ENCODE assay signal across 8 mouse cellular contexts in genomic region chr2:175141993-175142295, GRCm38 (mm10). TPM values are rescaled to one million over a fixed set of nuclear protein-coding genes. Genes with fewer than 3 reads are reported as not detected.
A peak's percentile ranks its signal among the peaks of the same experiment; 100 is the strongest.
DNase-seq lines count a peak whose midpoint lies in the region; ATAC-seq and TF ChIP-seq lines count a peak whose summit lies in the region.
"Not testable (repeated sequence)": the region's sequence is repeated elsewhere in the genome, so short reads cannot be mapped to it uniquely, and the experiment has no call there.

Gene Gm14399 (minus strand): TSS chr2:175142012.

- not testable (repeated sequence) for H3K27ac ChIP-seq in embryonic facial prominence, embryonic 14.5 days (replicated peaks; ENCODE audit: low read depth, low read length); hindbrain, postnatal 0 days; small intestine, adult 2 months (ENCODE audit: insufficient read depth, low read depth, low read length)
- H3K27ac ChIP-seq in heart, adult 2 months, result peak within 1 kb of the TSS; percentile 38; the same call in 1 of the 2 replicates
- peak within 1 kb of the TSS; percentile 1; the same call in 1 of the 2 replicates for H3K27ac ChIP-seq in liver, adult 2 months (replicated peaks; ENCODE audit: insufficient read depth, low read depth, low read length)

- not testable (repeated sequence) for TF ChIP-seq POLR2A in heart, adult 2 months (IDR thresholded peaks at IDR 0.05; ENCODE audit: insufficient read depth, low read depth, low read length); liver, adult 2 months (IDR thresholded peaks at IDR 0.05; ENCODE audit: extremely low read depth, insufficient read depth, low read length); small intestine, adult 2 months (IDR thresholded peaks at IDR 0.05; ENCODE audit: low read depth, low read length)

- peak within 1 kb of the TSS; percentile 29 for H3K4me2 ChIP-seq in embryonic facial prominence, embryonic 14.5 days (ENCODE audit: low read depth, low read length)
- peak within 1 kb of the TSS; percentile 39; the same call in 1 of the 2 replicates for H3K4me2 ChIP-seq in hindbrain, postnatal 0 days (ENCODE audit: low read depth, low read length)

- not testable (repeated sequence) for H3K79me2 ChIP-seq in heart, adult 2 months (replicated peaks; ENCODE audit: control insufficient read depth, insufficient read depth, low read length); liver, adult 2 months (ENCODE audit: control insufficient read depth, insufficient read depth, low read length)

- H3K9me3 ChIP-seq in embryonic facial prominence, embryonic 14.5 days (ENCODE audit: control insufficient read depth, low read length); hindbrain, postnatal 0 days (ENCODE audit: low read length): not testable (repeated sequence)

- peak within 1 kb of the TSS; percentile 53 for H3K9ac ChIP-seq in embryonic facial prominence, embryonic 14.5 days (ENCODE audit: low read depth, low read length)
- H3K9ac ChIP-seq in heart, adult 2 months (ENCODE audit: low read depth, low read length), result peak within 1 kb of the TSS; percentile 25
- H3K9ac ChIP-seq in hindbrain, postnatal 0 days (replicated peaks; ENCODE audit: low read length), result not testable (repeated sequence)
- H3K9ac ChIP-seq in liver, adult 2 months (ENCODE audit: low read depth, low read length), result peak within 1 kb of the TSS; percentile 22

- H3K4me1 ChIP-seq in embryonic facial prominence, embryonic 14.5 days (ENCODE audit: control insufficient read depth, insufficient read depth, low read length); heart, adult 2 months (ENCODE audit: control insufficient read depth, insufficient read depth, low read length); hindbrain, postnatal 0 days (ENCODE audit: insufficient read depth, low read length); liver, adult 2 months (ENCODE audit: control insufficient read depth, insufficient read depth, low read length); small intestine, adult 2 months (ENCODE audit: control insufficient read depth, insufficient read depth, insufficient read length, low read length): not testable (repeated sequence)

- not testable (repeated sequence) for ATAC-seq in embryonic facial prominence, embryonic 14.5 days (ENCODE audit: low read depth); hindbrain, postnatal 0 days
- ATAC-seq in megakaryocyte progenitor cell, adult 5-6 weeks (replicated peaks; ENCODE audit: poor library complexity), result peak; percentile 65; the same call in 1 of the 2 replicates

- intact Hi-C loops in heart, adult 2 months (cut with DNase I), result not testable (repeated sequence)

- not testable (repeated sequence) for TF ChIP-seq CTCF in heart, adult 2 months (IDR thresholded peaks at IDR 0.05); hindbrain, postnatal 0 days (IDR thresholded peaks at IDR 0.05; ENCODE audit: low read depth); liver, adult 2 months (IDR thresholded peaks at IDR 0.05; ENCODE audit: low read depth, low read length); small intestine, adult 2 months (IDR thresholded peaks at IDR 0.05; ENCODE audit: extremely low read depth, insufficient read length, insufficient replicate concordance, low read depth, low read length)

- TF ChIP-seq EP300 in heart, adult 2 months (IDR thresholded peaks at IDR 0.05; ENCODE audit: insufficient read depth, low read depth, low read length), result not testable (repeated sequence)

- not testable (repeated sequence) for H3K36me3 ChIP-seq in embryonic facial prominence, embryonic 14.5 days (ENCODE audit: control insufficient read depth, insufficient read depth, low read length); heart, adult 2 months (ENCODE audit: control insufficient read depth, insufficient read depth, low read length); hindbrain, postnatal 0 days (ENCODE audit: insufficient read depth, low read length); liver, adult 2 months (ENCODE audit: control insufficient read depth, insufficient read depth, low read length); small intestine, adult 2 months (ENCODE audit: control insufficient read depth, insufficient read depth, low read length)

- not testable (repeated sequence) for H3K27me3 ChIP-seq in embryonic facial prominence, embryonic 14.5 days (replicated peaks; ENCODE audit: control insufficient read depth, insufficient read depth, low read length); heart, adult 2 months (ENCODE audit: control insufficient read depth, insufficient read depth, low read length); hindbrain, postnatal 0 days (ENCODE audit: insufficient read depth, low read length); liver, adult 2 months (ENCODE audit: control insufficient read depth, insufficient read depth, low read length); small intestine, adult 2 months (ENCODE audit: control insufficient read depth, insufficient read depth, low read length)

- not testable (repeated sequence) for DNase-seq in adrenal gland, adult 2 months; embryonic facial prominence, embryonic 14.5 days (ENCODE audit: low spot score); heart, adult 2 months; hindbrain, postnatal 0 days (ENCODE audit: low spot score); layer of hippocampus, postnatal 25 days (ENCODE audit: extremely low spot score in 1 of 2, low spot score in 1 of 2); liver, adult 2 months (ENCODE audit: extremely low read depth, low read depth, low spot score)

- H3K4me3 ChIP-seq in embryonic facial prominence, embryonic 14.5 days (ENCODE audit: low read depth, low read length), result peak within 1 kb of the TSS; percentile 43
- peak within 1 kb of the TSS; percentile 57 for H3K4me3 ChIP-seq in heart, adult 2 months
- peak within 1 kb of the TSS; percentile 39 for H3K4me3 ChIP-seq in hindbrain, postnatal 0 days (ENCODE audit: low read length)
- peak within 1 kb of the TSS; percentile 54 for H3K4me3 ChIP-seq in liver, adult 2 months (ENCODE audit: insufficient read depth, low read depth, low read length)
- H3K4me3 ChIP-seq in small intestine, adult 2 months (ENCODE audit: low read depth, low read length), result peak within 1 kb of the TSS; percentile 75

- WGBS in embryonic facial prominence, embryonic 14.5 days, result 6% methylated on average over 1 of the region's 2 CpGs
- WGBS in heart, adult 2 months, result 4% methylated on average over 1 of the region's 2 CpGs
- WGBS in hindbrain, postnatal 0 days, result 6% methylated on average over 1 of the region's 2 CpGs
- WGBS in liver, adult 2 months, result 0% methylated on average over 1 of the region's 2 CpGs
- WGBS in small intestine, adult 2 months, result 0% methylated on average over 1 of the region's 2 CpGs

RNA-seq across cellular contexts. Expression of gene Gm14399, which starts in this region (rescaled TPM):
- total RNA-seq in adrenal gland, adult 2 months (2021), result 10 to 100 TPM; 15.1 to 20.4 TPM
- polyA plus RNA-seq in adrenal gland, adult 2 months (2012; rRNA removed), result not detected in 2 replicates
- 5.8 and 6.0 TPM in 2 replicates for polyA plus RNA-seq in embryonic facial prominence, embryonic 14.5 days (2014; fragmentation: Nextera tagmentation; extraction: Ambion mirVana)
- total RNA-seq in heart, adult 2 months (2021), result 10 to 100 TPM; 10.0 to 11.6 TPM
- polyA plus RNA-seq in heart, adult 2 months (2012; rRNA removed), result 1.0 and 67.7 TPM in 2 replicates
- total RNA-seq in hindbrain, postnatal 0 days (2014; rRNA removed), result 8.9 and 10.5 TPM in 2 replicates
- polyA plus RNA-seq in hindbrain, postnatal 0 days (2015; fragmentation: Nextera tagmentation; extraction: Ambion mirVana), result 4.3 and 5.6 TPM in 2 replicates
- 10 to 100 TPM; 17.2 to 24.2 TPM for total RNA-seq in layer of hippocampus, postnatal 25 days (2021)
- 9.2 and 15.4 TPM in 2 replicates for total RNA-seq in liver, adult 2 months (2014; rRNA removed)
- polyA plus RNA-seq in liver, adult 2 months (2012; rRNA removed), result 0.29 and 0.33 TPM in 2 replicates
- total RNA-seq in megakaryocyte progenitor cell, adult 5-6 weeks (2015), result 12.0 and 21.4 TPM in 2 replicates
- 5.4 and 11.5 TPM in 2 replicates for total RNA-seq in megakaryocyte progenitor cell, adult 5-6 weeks (2017)
- not detected in 2 replicates for polyA plus RNA-seq in small intestine, adult 2 months (2012; rRNA removed)
